In genomic region chr11:18870121-18870931, GRCm38 (mm10) we compare ENCODE assay signal across 9 mouse cellular contexts.
A peak's percentile ranks its signal among the peaks of the same experiment; 100 is the strongest.
DNase-seq lines count a peak whose midpoint lies in the region; ATAC-seq and TF ChIP-seq lines count a peak whose summit lies in the region.
"Had no signal": no experiment of that assay in that cellular context is flagged by ENCODE, and none has a peak within 500 bp of the region (broad histone marks: within the 10 kb centered on the region; RNA-seq: fewer than 3 reads in every experiment).

No protein-coding gene starts in this region.

- H3K4me3 ChIP-seq in stomach, postnatal 0 days (ENCODE audit: low read depth, low read length) = peak overlapping the region; percentile 51

- H3K27ac ChIP-seq in stomach, postnatal 0 days (replicated peaks) = peak overlapping the region; percentile 90

- no peaks in the 10 kb centered on the region for H3K4me1 ChIP-seq in stomach, postnatal 0 days (replicated peaks; ENCODE audit: control insufficient read depth, insufficient read depth)

- no peak for TF ChIP-seq EP300 in stomach, postnatal 0 days (optimal IDR thresholded peaks at IDR 0.05)

- no peaks in the 10 kb centered on the region for H3K27me3 ChIP-seq in stomach, postnatal 0 days (ENCODE audit: control insufficient read depth, insufficient read depth, low read length)

- peak overlapping the region; percentile 73 for H3K9ac ChIP-seq in stomach, postnatal 0 days (ENCODE audit: low read length)

- no peak for TF ChIP-seq CTCF in stomach, postnatal 0 days (IDR thresholded peaks at IDR 0.05; ENCODE audit: low read depth)

- peak; percentile 34 for DNase-seq in adrenal gland, postnatal 14 days
- no peak for DNase-seq in adrenal gland, adult 8-10 months
- DNase-seq in ovary, postnatal 14 days (ENCODE audit: low spot score) = peak; percentile 15
- DNase-seq in ovary, postnatal 10 days (ENCODE audit: low spot score) = no peak
- DNase-seq in kidney, postnatal 14 days = peak; percentile 13
- DNase-seq in stomach, postnatal 0 days (ENCODE audit: low spot score) = no peak
- DNase-seq in thymus, postnatal 0 days (ENCODE audit: low spot score) = no peak
- DNase-seq in yolk sac, embryonic 10.5 days (ENCODE audit: low spot score) = no peak
- DNase-seq: right cerebral cortex, postnatal 14 days had no signal

- H3K36me3 ChIP-seq in stomach, postnatal 0 days (ENCODE audit: control insufficient read depth, insufficient read depth, low read length) = no peaks in the 10 kb centered on the region

- no peak for ATAC-seq in stomach, postnatal 0 days (ENCODE audit: low FRiP score, low TSS enrichment)

- peak overlapping the region; percentile 74 for H3K4me2 ChIP-seq in stomach, postnatal 0 days (replicated peaks; ENCODE audit: low read depth)

- WGBS in stomach, postnatal 0 days = 21% methylated on average over 25 of the region's 25 CpGs

- H3K9me3 ChIP-seq in stomach, postnatal 0 days (ENCODE audit: control insufficient read depth, low read length) = no peaks in the 10 kb centered on the region

Comparison
In these comparisons a context has a peak if more than half of its experiments do, and no peak if none do; other contexts are left out.
1. DNase-seq: peak in adrenal gland, postnatal 14 days (single experiment), ovary, postnatal 14 days (single experiment) and kidney, postnatal 14 days (single experiment); none in adrenal gland, adult 8-10 months (single experiment), ovary, postnatal 10 days (single experiment), stomach, postnatal 0 days (single experiment), thymus, postnatal 0 days (single experiment) and yolk sac, embryonic 10.5 days (single experiment).